In genomic region chr9:27323412-27323811, GRCm38 (mm10) we compare ENCODE assay signal across 23 mouse cellular contexts. TPM values are rescaled to one million over a fixed set of nuclear protein-coding genes. Genes with fewer than 3 reads are reported as not detected.
DNase-seq lines count a peak whose midpoint lies in the region; ATAC-seq and TF ChIP-seq lines count a peak whose summit lies in the region.
"Had no signal": no experiment of that assay in that cellular context is flagged by ENCODE, and none has a peak within 500 bp of the region (broad histone marks: within the 10 kb centered on the region; RNA-seq: fewer than 3 reads in every experiment).

No protein-coding gene starts in this region.

- H3K4me3 ChIP-seq in cerebellum, adult 2 months (replicated peaks; ENCODE audit: insufficient read depth, low read depth, low read length) = no peak overlapping the region
- H3K4me3 ChIP-seq in midbrain, postnatal 0 days (ENCODE audit: low read depth, low read length) = no peak overlapping the region
- H3K4me3 ChIP-seq in midbrain, embryonic 10.5 days = no peak overlapping the region
- H3K4me3 ChIP-seq: embryonic facial prominence, embryonic 13.5 days; embryonic facial prominence, embryonic 15.5 days; erythroblast, embryonic 14.5 days; forebrain, embryonic 10.5 days; forebrain, embryonic 12.5 days; gastrocnemius, adult 2 months had no signal

- DNase-seq in cerebellum, adult 11-12 months = peak; percentile 47
- DNase-seq in cerebellum, adult 9-10 months = no peak
- peak; percentile 57 to 65 for DNase-seq in cerebellum, adult 2 months
- peak; percentile 33 to 51 for DNase-seq in cerebellum, postnatal 14 days
- DNase-seq in cerebellum, adult 8-10 months = no peak
- no peak for DNase-seq in midbrain, postnatal 0 days (ENCODE audit: low spot score)
- no peak for DNase-seq in midbrain, embryonic 10.5 days (ENCODE audit: low spot score)
- DNase-seq: adrenal gland, adult 2 months; adrenal gland, postnatal 10 days; adrenal gland, postnatal 25 days; B cell, adult 2 months; embryo, embryonic 11 days; gastrocnemius, adult 2 months had no signal

- peaks cover 38% of the 10 kb centered on the region for H3K4me1 ChIP-seq in cerebellum, adult 2 months (ENCODE audit: control insufficient read depth, insufficient read depth, low read length)
- no peaks in the 10 kb centered on the region for H3K4me1 ChIP-seq in midbrain, postnatal 0 days (ENCODE audit: insufficient read depth, low read length)
- H3K4me1 ChIP-seq in midbrain, embryonic 10.5 days = no peaks in the 10 kb centered on the region
- H3K4me1 ChIP-seq: embryonic facial prominence, embryonic 13.5 days; embryonic facial prominence, embryonic 15.5 days; forebrain, embryonic 10.5 days; forebrain, embryonic 12.5 days had no signal

- H3K27me3 ChIP-seq in cerebellum, adult 2 months (ENCODE audit: control insufficient read depth, insufficient read depth, low read length) = no peaks in the 10 kb centered on the region
- no peaks in the 10 kb centered on the region for H3K27me3 ChIP-seq in midbrain, postnatal 0 days (ENCODE audit: insufficient read depth, low read length)
- H3K27me3 ChIP-seq in midbrain, embryonic 10.5 days (ENCODE audit: low read depth, poor library complexity, severe bottlenecking) = no peaks in the 10 kb centered on the region
- H3K27me3 ChIP-seq: CH12.LX; embryonic facial prominence, embryonic 13.5 days; embryonic facial prominence, embryonic 15.5 days; forebrain, embryonic 12.5 days had no signal

- TF ChIP-seq POLR2A in cerebellum, adult 2 months (IDR thresholded peaks at IDR 0.05; ENCODE audit: borderline replicate concordance, insufficient read depth, low read length) = no peak

- no peaks in the 10 kb centered on the region for H3K9me3 ChIP-seq in midbrain, postnatal 0 days (ENCODE audit: low read length)
- H3K9me3 ChIP-seq in midbrain, embryonic 10.5 days (replicated peaks) = no peaks in the 10 kb centered on the region
- H3K9me3 ChIP-seq: embryonic facial prominence, embryonic 13.5 days; embryonic facial prominence, embryonic 15.5 days; forebrain, embryonic 10.5 days; forebrain, embryonic 12.5 days had no signal

- no peak overlapping the region for H3K27ac ChIP-seq in cerebellum, adult 2 months (ENCODE audit: insufficient read depth, low read length)
- H3K27ac ChIP-seq in midbrain, postnatal 0 days (ENCODE audit: low read depth, low read length) = no peak overlapping the region
- H3K27ac ChIP-seq in midbrain, embryonic 10.5 days (replicated peaks) = no peak overlapping the region
- H3K27ac ChIP-seq: embryonic facial prominence, embryonic 13.5 days; embryonic facial prominence, embryonic 15.5 days; forebrain, embryonic 10.5 days; forebrain, embryonic 12.5 days; gastrocnemius, adult 2 months had no signal

- no peak overlapping the region for H3K4me2 ChIP-seq in midbrain, postnatal 0 days (ENCODE audit: low read depth, low read length, poor library complexity, severe bottlenecking)
- H3K4me2 ChIP-seq: embryonic facial prominence, embryonic 13.5 days; embryonic facial prominence, embryonic 15.5 days; forebrain, embryonic 12.5 days had no signal

- H3K9ac ChIP-seq in midbrain, postnatal 0 days (replicated peaks; ENCODE audit: low read length, poor library complexity, severe bottlenecking) = no peak overlapping the region
- H3K9ac ChIP-seq: embryonic facial prominence, embryonic 13.5 days; embryonic facial prominence, embryonic 15.5 days; forebrain, embryonic 12.5 days had no signal

- TF ChIP-seq CTCF in cerebellum, adult 2 months (IDR thresholded peaks at IDR 0.05; ENCODE audit: borderline replicate concordance, insufficient read depth, low read depth, low read length) = no peak
- TF ChIP-seq CTCF in midbrain, postnatal 0 days (IDR thresholded peaks at IDR 0.05) = no peak

- ATAC-seq in cerebellum, adult (ENCODE audit: insufficient number of reproducible peaks, low FRiP score, low TSS enrichment) = no peak
- ATAC-seq in midbrain, postnatal 0 days (ENCODE audit: low FRiP score) = peak; percentile 18; the same call in 1 of the 2 replicates
- ATAC-seq: CD4-positive, CD25-positive, alpha-beta regulatory T cell, adult 4 months; forebrain, embryonic 16.5 days had no signal

- peaks cover 60% of the 10 kb centered on the region for H3K36me3 ChIP-seq in midbrain, postnatal 0 days (ENCODE audit: insufficient read depth, low read length)
- peaks cover 74% of the 10 kb centered on the region for H3K36me3 ChIP-seq in midbrain, embryonic 10.5 days
- H3K36me3 ChIP-seq: embryonic facial prominence, embryonic 13.5 days; embryonic facial prominence, embryonic 15.5 days; G1E had no signal

- 20% methylated on average over 3 of the region's 3 CpGs for WGBS in cerebellum, adult 2 months
- WGBS in midbrain, postnatal 0 days = 95% methylated on average over 3 of the region's 3 CpGs
- 90% methylated on average over 3 of the region's 3 CpGs for WGBS in midbrain, embryonic 10.5 days

RNA-seq across cellular contexts. Expression of gene Igsf9b, which starts 24.4 kb away (rescaled TPM):
- polyA plus RNA-seq in cerebellum, adult 2 months (2012; rRNA removed) = 25.7 and 31.6 TPM in 2 replicates
- total RNA-seq in midbrain, postnatal 0 days (2014; rRNA removed) = 64.8 and 83.3 TPM in 2 replicates
- 17.4 and 19.3 TPM in 2 replicates for polyA plus RNA-seq in midbrain, postnatal 0 days (2015; fragmentation: Nextera tagmentation; extraction: Ambion mirVana)
- 5.5 and 6.0 TPM in 2 replicates for polyA plus RNA-seq in midbrain, embryonic 10.5 days (2016; fragmentation: Nextera tagmentation; extraction: Ambion mirVana)
- polyA plus RNA-seq: erythroblast, embryonic 14.5 days; G1E had no signal

Comparison
In these comparisons a context has a peak if more than half of its experiments do, and no peak if none do; other contexts are left out.
1. DNase-seq: peak in cerebellum, adult 11-12 months (single experiment), cerebellum, adult 2 months (2 of 2) and cerebellum, postnatal 14 days (2 of 2); none in cerebellum, adult 9-10 months (single experiment), cerebellum, adult 8-10 months (single experiment), midbrain, postnatal 0 days (single experiment) and midbrain, embryonic 10.5 days (single experiment).